Mouse (Mus musculus): ENCODE measurements around the gene Grb2. TPM values are rescaled to one million over a fixed set of nuclear protein-coding genes. Genes with fewer than 3 reads are reported as not detected.

Grb2 gene
- polyA plus RNA-seq, 1 experiment: 74.7 TPM

- Histone ChIP-seq H3K4me1 (ENCODE audit: control insufficient read depth, insufficient read depth, insufficient read length) (no peaks in the 10 kb centered on the region), H3K27ac (ENCODE audit: insufficient read depth, low read length) (no peak overlapping the region), H3K4me3 (ENCODE audit: extremely low read depth, insufficient read depth, insufficient read length) (no peak overlapping the region), H3K27me3 (ENCODE audit: control insufficient read depth, insufficient read depth, low read length) (no peaks in the 10 kb centered on the region), H3K36me3 (ENCODE audit: control insufficient read depth, insufficient read depth, low read length) (no peaks in the 10 kb centered on the region)
- 84% methylated on average over 2 of the region's 2 CpGs for WGBS
- no peak for DNase-seq (ENCODE audit: low read depth in 1 of 2, low spot score in 2 of 2)
- TF ChIP-seq CTCF (IDR thresholded peaks at IDR 0.05; ENCODE audit: extremely low read depth, insufficient read depth, insufficient read length, insufficient replicate concordance): no peak
- no peak for TF ChIP-seq POLR2A (IDR thresholded peaks at IDR 0.05; ENCODE audit: low read depth, low read length)
Measured at GRCm38 (mm10) chr11:115723231-115723630, 14.8 kb upstream of the Grb2 start.

DNA sequence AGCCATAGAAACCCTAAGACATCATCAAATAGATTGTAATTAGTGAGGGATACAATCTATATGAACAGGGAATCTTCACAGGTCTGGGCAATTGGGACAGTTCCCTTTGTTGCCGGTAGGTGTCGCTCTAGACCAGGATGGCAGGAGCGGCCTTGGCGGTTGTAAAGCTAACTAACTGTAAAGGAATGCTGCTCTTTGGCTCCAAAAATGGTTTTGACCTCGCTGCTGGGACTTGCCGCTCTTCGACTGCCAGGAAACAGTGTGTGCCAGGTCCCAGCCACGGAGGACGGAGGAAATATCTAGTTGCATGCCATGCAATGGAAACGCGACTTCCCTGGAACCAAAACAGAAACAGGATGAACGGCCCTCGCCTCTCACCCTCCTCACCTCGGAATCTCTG lies 14.2 kb upstream of the Grb2 start:
- Histone ChIP-seq H3K4me3 (ENCODE audit: extremely low read depth, insufficient read depth, insufficient read length) (no peak overlapping the region), H3K36me3 (ENCODE audit: control insufficient read depth, insufficient read depth, low read length) (no peaks in the 10 kb centered on the region), H3K27ac (ENCODE audit: insufficient read depth, low read length) (no peak overlapping the region), H3K27me3 (ENCODE audit: control insufficient read depth, insufficient read depth, low read length) (no peaks in the 10 kb centered on the region), H3K4me1 (ENCODE audit: control insufficient read depth, insufficient read depth, insufficient read length) (no peaks in the 10 kb centered on the region)
- WGBS: 20% methylated on average over 14 of the region's 14 CpGs
- TF ChIP-seq CTCF (IDR thresholded peaks at IDR 0.05; ENCODE audit: extremely low read depth, insufficient read depth, insufficient read length, insufficient replicate concordance) (peak; percentile 97), POLR2A (IDR thresholded peaks at IDR 0.05; ENCODE audit: low read depth, low read length) (no peak)
- DNase-seq (ENCODE audit: low read depth in 1 of 2, low spot score in 2 of 2): peak in 1 of 2 experiments; percentile 78

DNA sequence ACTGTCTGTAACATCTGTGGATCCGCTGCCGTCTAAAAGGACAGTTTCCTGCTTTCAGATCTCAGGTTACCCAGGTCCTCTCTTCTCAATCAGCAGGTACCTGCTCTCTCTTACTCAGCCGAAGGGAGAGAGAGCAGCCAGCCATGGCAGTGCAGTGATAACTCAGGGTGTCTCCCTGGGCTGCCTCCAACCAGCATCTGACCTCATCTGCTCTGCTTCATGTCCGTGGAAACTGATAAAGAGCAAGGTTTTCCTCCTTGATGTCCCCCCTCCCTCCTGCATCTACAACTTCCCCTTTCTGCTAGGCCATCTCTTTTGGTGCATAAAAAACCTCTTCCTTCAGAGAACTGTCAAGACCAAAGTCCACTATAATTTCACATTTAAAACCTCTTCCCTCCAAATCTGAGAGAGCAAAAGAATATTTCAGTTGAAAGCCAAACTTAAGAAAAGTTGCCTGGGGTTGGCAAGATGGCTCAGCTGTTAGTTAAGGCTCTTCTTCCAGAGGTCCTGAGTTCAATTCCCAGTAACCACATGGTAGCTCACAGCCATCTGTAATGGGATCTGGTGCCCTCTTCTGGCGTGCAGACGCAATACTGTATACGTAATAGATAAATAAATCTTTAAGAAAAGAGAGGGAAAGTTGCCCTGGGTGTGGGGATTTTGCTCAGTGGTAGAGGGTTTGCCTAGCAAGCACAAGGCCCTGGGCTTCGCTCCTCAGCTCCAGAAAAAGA lies 9.4 kb upstream of the Grb2 start:
- H3K27ac ChIP-seq (ENCODE audit: insufficient read depth, low read length): peak overlapping the region; percentile 80
- H3K4me3 ChIP-seq (ENCODE audit: extremely low read depth, insufficient read depth, insufficient read length): no peak overlapping the region
- no peaks in the 10 kb centered on the region for H3K27me3 ChIP-seq (ENCODE audit: control insufficient read depth, insufficient read depth, low read length)
- 21% methylated on average over 8 of the region's 8 CpGs for WGBS
- H3K4me1 ChIP-seq (ENCODE audit: control insufficient read depth, insufficient read depth, insufficient read length): peaks cover 13% of the 10 kb centered on the region; the same call in 1 of the 2 replicates
- no peak for TF ChIP-seq CTCF (IDR thresholded peaks at IDR 0.05; ENCODE audit: extremely low read depth, insufficient read depth, insufficient read length, insufficient replicate concordance)
- no peak for TF ChIP-seq POLR2A (IDR thresholded peaks at IDR 0.05; ENCODE audit: low read depth, low read length)
- DNase-seq (ENCODE audit: low read depth in 1 of 2, low spot score in 2 of 2): peak; percentile 70 to 82
- H3K36me3 ChIP-seq (ENCODE audit: control insufficient read depth, insufficient read depth, low read length): no peaks in the 10 kb centered on the region

DNA sequence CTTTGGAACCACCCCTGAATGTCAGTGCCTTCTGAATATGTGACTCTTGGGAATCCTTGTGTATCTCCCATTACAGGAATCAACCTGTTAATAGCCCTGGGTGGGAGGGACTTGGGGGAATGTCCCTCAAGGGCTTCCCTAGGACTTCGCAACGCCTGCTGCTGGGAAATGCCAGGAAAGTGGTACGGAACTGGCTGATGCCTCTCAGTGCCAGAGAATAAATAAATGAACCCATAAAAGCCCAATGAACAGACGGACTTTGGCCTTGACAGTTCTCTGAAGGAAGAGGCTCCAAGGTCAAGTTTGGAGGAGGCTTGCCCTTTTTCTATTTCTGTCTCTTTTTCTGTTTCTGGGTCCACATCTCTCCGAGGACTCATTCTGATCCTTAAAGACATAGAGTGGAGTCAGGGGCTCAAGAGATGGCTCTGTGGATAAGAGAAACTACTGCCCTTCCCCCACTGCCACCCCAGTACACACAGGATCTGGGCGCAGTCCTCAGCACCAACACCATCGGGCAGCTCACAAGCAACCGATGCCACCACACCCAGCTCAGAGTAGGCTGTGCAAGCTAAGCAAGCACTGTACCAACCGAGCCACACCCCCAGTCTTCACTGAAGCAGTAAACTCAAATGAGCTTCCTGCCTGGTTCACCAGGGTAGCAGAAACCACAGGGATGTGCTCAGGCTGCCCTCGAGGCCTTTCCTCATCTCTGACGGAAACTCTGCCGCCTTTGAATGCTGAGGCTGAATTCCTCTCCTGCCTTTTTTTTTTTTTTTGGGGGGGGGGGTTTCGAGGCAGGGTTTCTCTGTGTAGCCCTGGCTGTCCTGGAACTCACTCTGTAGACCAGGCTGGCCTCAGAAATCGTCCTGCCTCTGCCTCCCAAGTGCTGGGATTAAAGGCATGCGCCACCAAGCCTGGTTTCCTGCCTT lies 8.3 kb upstream of the Grb2 start:
- Histone ChIP-seq H3K4me1 (ENCODE audit: control insufficient read depth, insufficient read depth, insufficient read length) (peaks cover 19% of the 10 kb centered on the region; the same call in 1 of the 2 replicates), H3K27me3 (ENCODE audit: control insufficient read depth, insufficient read depth, low read length) (no peaks in the 10 kb centered on the region), H3K36me3 (ENCODE audit: control insufficient read depth, insufficient read depth, low read length) (no peaks in the 10 kb centered on the region), H3K4me3 (ENCODE audit: extremely low read depth, insufficient read depth, insufficient read length) (no peak overlapping the region), H3K27ac (ENCODE audit: insufficient read depth, low read length) (peak overlapping the region; percentile 80)
- TF ChIP-seq CTCF (IDR thresholded peaks at IDR 0.05; ENCODE audit: extremely low read depth, insufficient read depth, insufficient read length, insufficient replicate concordance) (no peak), POLR2A (IDR thresholded peaks at IDR 0.05; ENCODE audit: low read depth, low read length) (no peak)
- DNase-seq (ENCODE audit: low read depth in 1 of 2, low spot score in 2 of 2): peak; percentile 61 to 80
- WGBS: 42% methylated on average over 15 of the region's 15 CpGs

- WGBS: 10% methylated on average over 7 of the region's 7 CpGs
- Histone ChIP-seq H3K36me3 (ENCODE audit: control insufficient read depth, insufficient read depth, low read length) (no peaks in the 10 kb centered on the region), H3K4me3 (ENCODE audit: extremely low read depth, insufficient read depth, insufficient read length) (no peak overlapping the region), H3K27me3 (ENCODE audit: control insufficient read depth, insufficient read depth, low read length) (no peaks in the 10 kb centered on the region), H3K4me1 (ENCODE audit: control insufficient read depth, insufficient read depth, insufficient read length) (peaks cover 20% of the 10 kb centered on the region; the same call in 1 of the 2 replicates), H3K27ac (ENCODE audit: insufficient read depth, low read length) (peak overlapping the region; percentile 42)
- TF ChIP-seq POLR2A (IDR thresholded peaks at IDR 0.05; ENCODE audit: low read depth, low read length) (no peak), CTCF (IDR thresholded peaks at IDR 0.05; ENCODE audit: extremely low read depth, insufficient read depth, insufficient read length, insufficient replicate concordance) (peak; percentile 42; the same call in 1 of the 2 replicates)
- DNase-seq (ENCODE audit: low read depth in 1 of 2, low spot score in 2 of 2): peak; percentile 61 to 71
Measured at GRCm38 (mm10) chr11:115714491-115714890, 6.1 kb upstream of the Grb2 start.

- Histone ChIP-seq H3K27ac (ENCODE audit: insufficient read depth, low read length) (peak overlapping the region; percentile 62), H3K4me3 (ENCODE audit: extremely low read depth, insufficient read depth, insufficient read length) (no peak overlapping the region), H3K27me3 (ENCODE audit: control insufficient read depth, insufficient read depth, low read length) (no peaks in the 10 kb centered on the region), H3K4me1 (ENCODE audit: control insufficient read depth, insufficient read depth, insufficient read length) (peaks cover 26% of the 10 kb centered on the region; the same call in 1 of the 2 replicates), H3K36me3 (ENCODE audit: control insufficient read depth, insufficient read depth, low read length) (no peaks in the 10 kb centered on the region)
- WGBS: 86% methylated on average over 3 of the region's 3 CpGs
- no peak for TF ChIP-seq CTCF (IDR thresholded peaks at IDR 0.05; ENCODE audit: extremely low read depth, insufficient read depth, insufficient read length, insufficient replicate concordance)
- TF ChIP-seq POLR2A (IDR thresholded peaks at IDR 0.05; ENCODE audit: low read depth, low read length): no peak
- DNase-seq (ENCODE audit: low read depth in 1 of 2, low spot score in 2 of 2): no peak
Measured at GRCm38 (mm10) chr11:115713447-115713846, 5.0 kb upstream of the Grb2 start.

All from spleen, adult 2 months (tissue).